Mouse (Mus musculus): ENCODE measurements at regions not wholly inside any gene's neighbourhood (a gene's known extent, or its start where the extent isn't known, plus 50 kb on each side); places are given as distances from the start of the nearest gene placed in this dataset.

- H3K27me3 ChIP-seq (ENCODE audit: control insufficient read depth, insufficient read depth, low read length), result no peaks in the 10 kb centered on the region
- H3K9me3 ChIP-seq (ENCODE audit: control insufficient read depth, low read length), result no peaks in the 10 kb centered on the region
- ATAC-seq (ENCODE audit: insufficient read depth) (no peak), DNase-seq (ENCODE audit: low read depth in 3 of 3, low spot score in 3 of 3) (no peak)
- 0 out of 4 replicates have a peak, but pooled peaks cover 0 to 2% of the 10 kb centered on the region in 2 experiments for H3K4me1 ChIP-seq (replicated peaks; ENCODE audit: control insufficient read depth in 2 of 2, insufficient read depth in 2 of 2, low read length in 1 of 2)
- no peaks in the 10 kb centered on the region for H3K36me3 ChIP-seq (replicated peaks; ENCODE audit: control insufficient read depth, insufficient read depth, low read depth)
- no peak overlapping the region for H3K27ac ChIP-seq
- WGBS (ENCODE audit: insufficient replicate concordance), result 68% methylated on average over 2 of the region's 2 CpGs
- TF ChIP-seq CTCF (IDR thresholded peaks at IDR 0.05; ENCODE audit: low read depth), result no peak
- TF ChIP-seq EP300 (IDR thresholded peaks at IDR 0.05; ENCODE audit: low read depth), result no peak
- no peak overlapping the region for H3K4me3 ChIP-seq (ENCODE audit: insufficient read depth in 1 of 2, low read depth in 2 of 2, low read length in 2 of 2)
- no peak overlapping the region for H3K9ac ChIP-seq (replicated peaks)
- no peak overlapping the region for H3K4me2 ChIP-seq (ENCODE audit: low read depth)
These were observed 110.5 kb upstream of the Fn1 start for GRCm38 (mm10) chr1:71763530-71763929.

- H3K4me2 ChIP-seq (ENCODE audit: low read depth), result no peak overlapping the region
- 31% methylated on average over 2 of the region's 2 CpGs for WGBS (ENCODE audit: insufficient replicate concordance)
- no peaks in the 10 kb centered on the region for H3K27me3 ChIP-seq (ENCODE audit: control insufficient read depth, insufficient read depth, low read length)
- 0 out of 4 replicates have a peak, but pooled peaks cover 0 to 2% of the 10 kb centered on the region in 2 experiments for H3K4me1 ChIP-seq (replicated peaks; ENCODE audit: control insufficient read depth in 2 of 2, insufficient read depth in 2 of 2, low read length in 1 of 2)
- no peaks in the 10 kb centered on the region for H3K36me3 ChIP-seq (replicated peaks; ENCODE audit: control insufficient read depth, insufficient read depth, low read depth)
- H3K9me3 ChIP-seq (ENCODE audit: control insufficient read depth, low read length), result no peaks in the 10 kb centered on the region
- TF ChIP-seq EP300 (IDR thresholded peaks at IDR 0.05; ENCODE audit: low read depth) (no peak), CTCF (IDR thresholded peaks at IDR 0.05; ENCODE audit: low read depth) (no peak)
- no peak overlapping the region for H3K9ac ChIP-seq (replicated peaks)
- ATAC-seq (ENCODE audit: insufficient read depth) (no peak), DNase-seq (ENCODE audit: low read depth in 3 of 3, low spot score in 3 of 3) (no peak)
- no peak overlapping the region for H3K27ac ChIP-seq
- no peak overlapping the region for H3K4me3 ChIP-seq (ENCODE audit: insufficient read depth in 1 of 2, low read depth in 2 of 2, low read length in 2 of 2)
These were observed 107.3 kb upstream of the Fn1 start for GRCm38 (mm10) chr1:71760342-71760741.

- no peak for ATAC-seq (ENCODE audit: insufficient read depth)
- Histone ChIP-seq H3K4me2 (ENCODE audit: low read depth) (no peak overlapping the region), H3K27ac (no peak overlapping the region), H3K36me3 (replicated peaks; ENCODE audit: control insufficient read depth, insufficient read depth, low read depth) (no peaks in the 10 kb centered on the region), H3K9ac (replicated peaks) (no peak overlapping the region), H3K27me3 (ENCODE audit: control insufficient read depth, insufficient read depth, low read length) (no peaks in the 10 kb centered on the region), H3K9me3 (ENCODE audit: control insufficient read depth, low read length) (no peaks in the 10 kb centered on the region), H3K4me1 (replicated peaks; ENCODE audit: control insufficient read depth in 2 of 2, insufficient read depth in 2 of 2, low read length in 1 of 2) (0 out of 4 replicates have a peak, but pooled peaks cover 0 to 2% of the 10 kb centered on the region in 2 experiments), H3K4me3 (ENCODE audit: insufficient read depth in 1 of 2, low read depth in 2 of 2, low read length in 2 of 2) (no peak overlapping the region)
- TF ChIP-seq CTCF (IDR thresholded peaks at IDR 0.05; ENCODE audit: low read depth) (no peak), EP300 (IDR thresholded peaks at IDR 0.05; ENCODE audit: low read depth) (no peak)
- DNase-seq (ENCODE audit: low read depth in 3 of 3, low spot score in 3 of 3), result no peak
- WGBS (ENCODE audit: insufficient replicate concordance), result 59% methylated on average over 5 of the region's 5 CpGs
These were observed 104.2 kb upstream of the Fn1 start for GRCm38 (mm10) chr1:71757236-71757635.

GRCm38 (mm10) chr1:71756159-71756558, 103.2 kb upstream of the Fn1 start:
- Histone ChIP-seq H3K9me3 (ENCODE audit: control insufficient read depth, low read length) (no peaks in the 10 kb centered on the region), H3K9ac (replicated peaks) (no peak overlapping the region), H3K27me3 (ENCODE audit: control insufficient read depth, insufficient read depth, low read length) (no peaks in the 10 kb centered on the region), H3K36me3 (replicated peaks; ENCODE audit: control insufficient read depth, insufficient read depth, low read depth) (no peaks in the 10 kb centered on the region), H3K4me3 (ENCODE audit: insufficient read depth in 1 of 2, low read depth in 2 of 2, low read length in 2 of 2) (no peak overlapping the region), H3K27ac (no peak overlapping the region), H3K4me1 (replicated peaks; ENCODE audit: control insufficient read depth in 2 of 2, insufficient read depth in 2 of 2, low read length in 1 of 2) (0 out of 4 replicates have a peak, but pooled peaks cover 0 to 2% of the 10 kb centered on the region in 2 experiments), H3K4me2 (ENCODE audit: low read depth) (no peak overlapping the region)
- 61% methylated on average over 2 of the region's 2 CpGs for WGBS (ENCODE audit: insufficient replicate concordance)
- TF ChIP-seq CTCF (IDR thresholded peaks at IDR 0.05; ENCODE audit: low read depth) (no peak), EP300 (IDR thresholded peaks at IDR 0.05; ENCODE audit: low read depth) (no peak)
- ATAC-seq (ENCODE audit: insufficient read depth) (no peak), DNase-seq (ENCODE audit: low read depth in 3 of 3, low spot score in 3 of 3) (no peak)

GRCm38 (mm10) chr1:71755435-71755834, 102.4 kb upstream of the Fn1 start:
- no peak overlapping the region for H3K9ac ChIP-seq (replicated peaks)
- no peak overlapping the region for H3K4me3 ChIP-seq (ENCODE audit: insufficient read depth in 1 of 2, low read depth in 2 of 2, low read length in 2 of 2)
- no peak for DNase-seq (ENCODE audit: low read depth in 3 of 3, low spot score in 3 of 3)
- no peak for ATAC-seq (ENCODE audit: insufficient read depth)
- H3K36me3 ChIP-seq (replicated peaks; ENCODE audit: control insufficient read depth, insufficient read depth, low read depth), result no peaks in the 10 kb centered on the region
- 54% methylated on average over 9 of the region's 9 CpGs for WGBS (ENCODE audit: insufficient replicate concordance)
- H3K4me2 ChIP-seq (ENCODE audit: low read depth), result no peak overlapping the region
- H3K27me3 ChIP-seq (ENCODE audit: control insufficient read depth, insufficient read depth, low read length), result no peaks in the 10 kb centered on the region
- H3K9me3 ChIP-seq (ENCODE audit: control insufficient read depth, low read length), result no peaks in the 10 kb centered on the region
- no peak overlapping the region for H3K27ac ChIP-seq
- TF ChIP-seq CTCF (IDR thresholded peaks at IDR 0.05; ENCODE audit: low read depth) (no peak), EP300 (IDR thresholded peaks at IDR 0.05; ENCODE audit: low read depth) (no peak)
- H3K4me1 ChIP-seq (replicated peaks; ENCODE audit: control insufficient read depth in 2 of 2, insufficient read depth in 2 of 2, low read length in 1 of 2), result 0 out of 4 replicates have a peak, but pooled peaks cover 0 to 2% of the 10 kb centered on the region in 2 experiments
